8 mouse cellular contexts compared by ENCODE assay signal in genomic region chr9:44477339-44478228, GRCm38 (mm10). TPM values are rescaled to one million over a fixed set of nuclear protein-coding genes. Genes with fewer than 3 reads are reported as not detected.
DNase-seq lines count a peak whose midpoint lies in the region; ATAC-seq and TF ChIP-seq lines count a peak whose summit lies in the region.

No protein-coding gene starts in this region.

- H3K9ac ChIP-seq in liver, adult 2 months (ENCODE audit: low read depth, low read length), result no peak overlapping the region
- peak overlapping the region; percentile 51 for H3K9ac ChIP-seq in forebrain, embryonic 11.5 days (ENCODE audit: low read length)
- H3K9ac ChIP-seq in hindbrain, embryonic 15.5 days, result peak overlapping the region; percentile 74
- peak overlapping the region; percentile 5; the same call in 1 of the 2 replicates for H3K9ac ChIP-seq in liver, embryonic 13.5 days

- H3ac ChIP-seq in myocyte (ENCODE audit: control insufficient read depth, insufficient read length), result peak overlapping the region; percentile 30

- peaks cover 6% of the 10 kb centered on the region for H3K4me1 ChIP-seq in liver, adult 2 months (ENCODE audit: control insufficient read depth, insufficient read depth, low read length)
- H3K4me1 ChIP-seq in brown adipose tissue, adult 24 weeks (ENCODE audit: control insufficient read depth, insufficient read depth, insufficient read length, low read length), result no peaks in the 10 kb centered on the region
- peaks cover 7% of the 10 kb centered on the region; the same call in 1 of the 2 replicates for H3K4me1 ChIP-seq in forebrain, embryonic 11.5 days (replicated peaks; ENCODE audit: control insufficient read depth, insufficient read depth, low read length)
- peaks cover 32% of the 10 kb centered on the region for H3K4me1 ChIP-seq in hindbrain, embryonic 15.5 days (replicated peaks)
- H3K4me1 ChIP-seq in liver, embryonic 13.5 days (replicated peaks), result peaks cover 32% of the 10 kb centered on the region

- 15% methylated on average over 24 of the region's 24 CpGs for WGBS in liver, adult 2 months
- whole genome bisulfite sequencing in forebrain, embryonic 11.5 days, result 7% methylated on average over 24 of the region's 24 CpGs
- 6% methylated on average over 24 of the region's 24 CpGs for WGBS in hindbrain, embryonic 15.5 days
- 4% methylated on average over 24 of the region's 24 CpGs for WGBS in liver, embryonic 13.5 days (ENCODE audit: insufficient replicate concordance)

- 0 out of 2 replicates have a peak, but pooled peaks cover 3% of the 10 kb centered on the region for H3K79me2 ChIP-seq in liver, adult 2 months (ENCODE audit: control insufficient read depth, insufficient read depth, low read length)
- no peaks in the 10 kb centered on the region for H3K79me2 ChIP-seq in myocyte (ENCODE audit: control insufficient read depth, insufficient read depth)

- TF ChIP-seq CTCF in liver, adult 2 months (IDR thresholded peaks at IDR 0.05; ENCODE audit: low read depth, low read length), result peak; percentile 63

- no peaks in the 10 kb centered on the region for H3K27me3 ChIP-seq in liver, adult 2 months (ENCODE audit: control insufficient read depth, insufficient read depth, low read length)
- H3K27me3 ChIP-seq in forebrain, embryonic 11.5 days (ENCODE audit: control insufficient read depth, insufficient read depth, low read length), result no peaks in the 10 kb centered on the region
- H3K27me3 ChIP-seq in hindbrain, embryonic 15.5 days, result no peaks in the 10 kb centered on the region
- peaks cover 48% of the 10 kb centered on the region for H3K27me3 ChIP-seq in liver, embryonic 13.5 days
- H3K27me3 ChIP-seq in myocyte (ENCODE audit: control insufficient read depth, insufficient read depth, insufficient read length), result no peaks in the 10 kb centered on the region

- TF ChIP-seq POLR2A in liver, adult 2 months (IDR thresholded peaks at IDR 0.05; ENCODE audit: extremely low read depth, insufficient read depth, low read length), result no peak
- no peak for TF ChIP-seq POLR2A in myocyte (IDR thresholded peaks at IDR 0.05; ENCODE audit: insufficient read length, low read depth)

- peak; percentile 68 for DNase-seq in liver, adult 2 months (ENCODE audit: extremely low read depth, low read depth, low spot score)
- no peak for DNase-seq in liver
- DNase-seq in forebrain, embryonic 11.5 days (ENCODE audit: low spot score), result no peak
- DNase-seq in liver, embryonic 13.5 days, result no peak
- DNase-seq in right cerebral cortex, postnatal 36 days (ENCODE audit: low spot score in 2 of 2), result no peak

- H3K27ac ChIP-seq in liver, adult 2 months (replicated peaks; ENCODE audit: insufficient read depth, low read depth, low read length), result no peak overlapping the region
- no peak overlapping the region for H3K27ac ChIP-seq in brown adipose tissue, adult 24 weeks (replicated peaks; ENCODE audit: low read depth, low read length)
- peak overlapping the region; percentile 97; the same call in 1 of the 2 replicates for H3K27ac ChIP-seq in forebrain, embryonic 11.5 days (ENCODE audit: low read depth, low read length)
- peak overlapping the region; percentile 98 for H3K27ac ChIP-seq in hindbrain, embryonic 15.5 days (replicated peaks)
- no peak overlapping the region for H3K27ac ChIP-seq in liver, embryonic 13.5 days

- peak overlapping the region; percentile 75; the same call in 1 of the 2 replicates for H3K4me3 ChIP-seq in liver, adult 2 months (ENCODE audit: insufficient read depth, low read depth, low read length)
- H3K4me3 ChIP-seq in brown adipose tissue, adult 24 weeks (ENCODE audit: insufficient read depth, low read depth, low read length), result peak overlapping the region; percentile 68
- peak overlapping the region; percentile 65 for H3K4me3 ChIP-seq in forebrain, embryonic 11.5 days (ENCODE audit: low read depth, low read length)
- H3K4me3 ChIP-seq in hindbrain, embryonic 15.5 days, result peak overlapping the region; percentile 70
- peak overlapping the region; percentile 62 for H3K4me3 ChIP-seq in liver, embryonic 13.5 days (replicated peaks)
- H3K4me3 ChIP-seq in myocyte, result peak overlapping the region; percentile 72

- H3K9me3 ChIP-seq in forebrain, embryonic 11.5 days (ENCODE audit: control insufficient read depth, low read length), result no peaks in the 10 kb centered on the region
- no peaks in the 10 kb centered on the region for H3K9me3 ChIP-seq in hindbrain, embryonic 15.5 days
- no peaks in the 10 kb centered on the region for H3K9me3 ChIP-seq in liver, embryonic 13.5 days (replicated peaks)

- H3K36me3 ChIP-seq in liver, adult 2 months (ENCODE audit: control insufficient read depth, insufficient read depth, low read length), result no peaks in the 10 kb centered on the region
- H3K36me3 ChIP-seq in forebrain, embryonic 11.5 days (ENCODE audit: control insufficient read depth, insufficient read depth, low read length), result no peaks in the 10 kb centered on the region
- H3K36me3 ChIP-seq in hindbrain, embryonic 15.5 days, result no peaks in the 10 kb centered on the region
- no peaks in the 10 kb centered on the region for H3K36me3 ChIP-seq in liver, embryonic 13.5 days
- no peaks in the 10 kb centered on the region for H3K36me3 ChIP-seq in myocyte (ENCODE audit: control insufficient read depth, insufficient read depth)

- peak overlapping the region; percentile 99 for H3K4me2 ChIP-seq in forebrain, embryonic 11.5 days (ENCODE audit: low read depth, low read length, severe bottlenecking)
- H3K4me2 ChIP-seq in hindbrain, embryonic 15.5 days, result peak overlapping the region; percentile 91
- peak overlapping the region; percentile 86 for H3K4me2 ChIP-seq in liver, embryonic 13.5 days
- peak overlapping the region; percentile 100 for H3K4me2 ChIP-seq in myocyte (ENCODE audit: low read depth)

- ATAC-seq in forebrain, embryonic 11.5 days (replicated peaks; ENCODE audit: low FRiP score), result no peak; the same call in 1 of the 2 replicates
- ATAC-seq in hindbrain, embryonic 15.5 days (ENCODE audit: low FRiP score, low read depth), result no peak
- no peak for ATAC-seq in liver, embryonic 13.5 days (ENCODE audit: low read depth)

TF ChIP-seq in myocyte, 11 proteins besides CTCF, POLR2A, EP300 and RAD21:
- no peak for TF ChIP-seq E2F4 (IDR thresholded peaks at IDR 0.05; ENCODE audit: insufficient read depth)
- TF ChIP-seq TCF3 (IDR thresholded peaks at IDR 0.05; ENCODE audit: insufficient read length, low read depth), result no peak
- no peak for TF ChIP-seq REST (IDR thresholded peaks at IDR 0.05; ENCODE audit: insufficient read depth, insufficient read length)
- no peak for TF ChIP-seq SRF (IDR thresholded peaks at IDR 0.05; ENCODE audit: control insufficient read depth, insufficient read length, low read depth)
- TF ChIP-seq MYOD1 (IDR thresholded peaks at IDR 0.05; ENCODE audit: control insufficient read depth in 1 of 3, insufficient read length in 2 of 3, low read depth in 2 of 3), result no peak
- no peak for TF ChIP-seq MAX (IDR thresholded peaks at IDR 0.05; ENCODE audit: low read depth)
- TF ChIP-seq USF1 (IDR thresholded peaks at IDR 0.05; ENCODE audit: low read depth), result no peak

RNA-seq across cellular contexts. Expression of gene Bcl9l, which starts 5.0 kb away (rescaled TPM):
- total RNA-seq in liver, adult 2 months (2014; rRNA removed), result 5.4 and 5.9 TPM in 2 replicates
- 26.0 and 27.9 TPM in 2 replicates for polyA plus RNA-seq in liver, adult 2 months (2012; rRNA removed)
- 19.2 and 24.4 TPM in 2 replicates for polyA plus RNA-seq in brown adipose tissue, adult 24 weeks (2012; ENCODE audit: insufficient read depth, insufficient read length, missing spikeins)
- polyA plus RNA-seq in forebrain, embryonic 11.5 days (2014; fragmentation: Nextera tagmentation; extraction: Ambion mirVana), result 8.7 and 10.6 TPM in 2 replicates
- 10.7 and 11.9 TPM in 2 replicates for polyA plus RNA-seq in hindbrain, embryonic 15.5 days (2015; fragmentation: Nextera tagmentation; extraction: Ambion mirVana)
- 1.0 and 1.5 TPM in 2 replicates for polyA plus RNA-seq in liver, embryonic 13.5 days (2015; fragmentation: Nextera tagmentation; extraction: Ambion mirVana)
- polyA plus RNA-seq in myocyte (2012; fragmentation: generic; extraction: Trizol), result 35.4 TPM

RNA-seq across cellular contexts. Expression of gene Upk2, which starts 22.8 kb away (rescaled TPM):
- total RNA-seq in liver, adult 2 months (2014; rRNA removed), result not detected in 2 replicates
- polyA plus RNA-seq in liver, adult 2 months (2012; rRNA removed), result not detected in 2 replicates
- polyA plus RNA-seq in brown adipose tissue, adult 24 weeks (2012; ENCODE audit: insufficient read depth, insufficient read length, missing spikeins), result not detected in 2 replicates
- polyA plus RNA-seq in forebrain, embryonic 11.5 days (2014; fragmentation: Nextera tagmentation; extraction: Ambion mirVana), result not detected in 2 replicates
- not detected in 2 replicates for polyA plus RNA-seq in hindbrain, embryonic 15.5 days (2015; fragmentation: Nextera tagmentation; extraction: Ambion mirVana)
- polyA plus RNA-seq in liver, embryonic 13.5 days (2015; fragmentation: Nextera tagmentation; extraction: Ambion mirVana), result not detected in 2 replicates
- polyA plus RNA-seq in myocyte (2012; fragmentation: generic; extraction: Trizol), result not detected

RNA-seq across cellular contexts. Expression of gene Foxr1, which starts 36.6 kb away (rescaled TPM):
- total RNA-seq in liver, adult 2 months (2014; rRNA removed), result not detected in 2 replicates
- polyA plus RNA-seq in liver, adult 2 months (2012; rRNA removed), result not detected in 2 replicates
- polyA plus RNA-seq in brown adipose tissue, adult 24 weeks (2012; ENCODE audit: insufficient read depth, insufficient read length, missing spikeins), result not detected in 2 replicates
- not detected in 2 replicates for polyA plus RNA-seq in forebrain, embryonic 11.5 days (2014; fragmentation: Nextera tagmentation; extraction: Ambion mirVana)
- polyA plus RNA-seq in hindbrain, embryonic 15.5 days (2015; fragmentation: Nextera tagmentation; extraction: Ambion mirVana), result not detected in 2 replicates
- polyA plus RNA-seq in liver, embryonic 13.5 days (2015; fragmentation: Nextera tagmentation; extraction: Ambion mirVana), result not detected in 2 replicates
- not detected for polyA plus RNA-seq in myocyte (2012; fragmentation: generic; extraction: Trizol)

RNA-seq across cellular contexts. Expression of gene Ccdc84, which starts 59.2 kb away (rescaled TPM):
- total RNA-seq in liver, adult 2 months (2014; rRNA removed), result 8.8 and 10.2 TPM in 2 replicates
- 14.7 and 22.0 TPM in 2 replicates for polyA plus RNA-seq in liver, adult 2 months (2012; rRNA removed)
- 7.3 and 11.1 TPM in 2 replicates for polyA plus RNA-seq in brown adipose tissue, adult 24 weeks (2012; ENCODE audit: insufficient read depth, insufficient read length, missing spikeins)
- 25.5 and 26.8 TPM in 2 replicates for polyA plus RNA-seq in forebrain, embryonic 11.5 days (2014; fragmentation: Nextera tagmentation; extraction: Ambion mirVana)
- 32.0 and 34.9 TPM in 2 replicates for polyA plus RNA-seq in hindbrain, embryonic 15.5 days (2015; fragmentation: Nextera tagmentation; extraction: Ambion mirVana)
- 13.8 and 16.6 TPM in 2 replicates for polyA plus RNA-seq in liver, embryonic 13.5 days (2015; fragmentation: Nextera tagmentation; extraction: Ambion mirVana)
- 15.6 TPM for polyA plus RNA-seq in myocyte (2012; fragmentation: generic; extraction: Trizol)

Comparison
In these comparisons a context has a peak if more than half of its experiments do, and no peak if none do; other contexts are left out.
1. H3K27ac ChIP-seq: peak in forebrain, embryonic 11.5 days (single experiment) and hindbrain, embryonic 15.5 days (single experiment); none in liver, adult 2 months (single experiment), brown adipose tissue, adult 24 weeks (single experiment) and liver, embryonic 13.5 days (single experiment).
2. Peak in every context shown above with its lines, with median percentiles within 50 percentile points of each other: H3K4me3 ChIP-seq and H3K4me2 ChIP-seq.